Mouse (Mus musculus): Measurements from ENCODE around the gene Dph5.
"Not testable (repeated sequence)": the region's sequence is repeated elsewhere in the genome, so short reads cannot be mapped to it uniquely, and the experiment has no call there.

Dph5 gene

DNA sequence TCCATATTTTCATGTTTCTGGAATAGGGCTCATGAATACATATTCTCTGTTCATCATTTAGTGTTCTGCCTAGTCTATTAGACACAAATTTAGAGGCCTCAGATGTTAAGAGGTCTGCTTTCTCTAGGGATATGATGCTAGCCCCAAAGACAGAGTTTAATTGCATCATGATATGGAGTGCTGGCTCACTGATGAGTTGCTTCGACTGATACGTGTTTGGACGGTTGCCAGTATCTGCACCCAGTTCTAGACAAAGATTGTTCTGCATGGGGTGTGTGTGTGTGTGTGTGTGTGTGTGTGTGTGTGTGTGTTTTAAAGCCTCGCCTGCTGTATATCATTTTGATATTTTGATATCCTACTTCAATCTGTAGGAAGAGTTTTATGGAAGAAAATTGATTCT, 4.7 kb downstream of the Dph5 start:
- DNase-seq (ENCODE audit: extremely low read depth, low read depth, low spot score): no peak

DNA sequence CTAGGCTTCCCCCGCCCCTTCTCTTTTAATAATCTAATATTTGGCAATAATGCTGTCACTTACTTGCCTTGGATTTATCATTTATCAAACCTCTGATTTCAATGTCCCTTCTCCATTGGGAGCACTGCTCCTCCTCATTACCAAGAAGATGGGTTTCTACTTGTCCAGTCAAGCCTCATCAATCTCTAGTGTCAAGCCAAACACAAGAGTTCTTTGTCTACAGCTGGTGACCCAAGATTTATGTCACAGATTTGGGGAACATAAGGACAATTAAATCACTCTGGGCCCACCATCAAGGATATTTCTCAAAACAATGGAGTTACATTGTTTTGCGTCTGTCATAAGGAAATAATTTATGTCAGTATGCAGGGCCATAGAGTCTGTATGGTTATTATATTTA, 5.5 kb downstream of the Dph5 start:
- no peak for DNase-seq (ENCODE audit: extremely low read depth, low read depth, low spot score)

DNA sequence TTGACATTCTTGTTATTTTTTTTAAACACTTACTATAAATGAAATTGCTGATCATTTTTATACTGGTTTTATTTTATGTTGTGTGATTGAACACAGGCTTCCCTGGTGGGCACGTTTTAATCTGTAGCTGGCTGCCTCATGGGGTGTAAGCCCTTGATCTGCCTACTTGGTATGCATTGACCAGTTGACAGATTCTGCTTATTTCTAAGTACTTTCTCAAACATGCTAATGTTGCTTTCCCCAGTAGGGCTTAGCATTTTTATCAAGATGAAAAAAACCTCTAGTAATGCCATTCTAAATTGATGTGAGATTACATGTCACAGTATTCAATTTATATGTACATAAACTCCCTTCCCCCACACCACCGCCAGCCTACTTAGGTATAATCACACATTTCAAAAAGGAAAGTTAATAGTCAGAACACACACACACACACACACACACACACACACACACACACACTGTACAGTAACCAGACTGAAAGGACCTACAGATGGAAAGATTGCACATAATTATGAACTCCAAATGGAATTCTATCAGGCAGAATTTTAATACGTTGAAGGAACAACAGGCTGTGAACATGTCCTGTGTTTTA, 10.8 kb downstream of the Dph5 start:
- DNase-seq (ENCODE audit: extremely low read depth, low read depth, low spot score): no peak

DNA sequence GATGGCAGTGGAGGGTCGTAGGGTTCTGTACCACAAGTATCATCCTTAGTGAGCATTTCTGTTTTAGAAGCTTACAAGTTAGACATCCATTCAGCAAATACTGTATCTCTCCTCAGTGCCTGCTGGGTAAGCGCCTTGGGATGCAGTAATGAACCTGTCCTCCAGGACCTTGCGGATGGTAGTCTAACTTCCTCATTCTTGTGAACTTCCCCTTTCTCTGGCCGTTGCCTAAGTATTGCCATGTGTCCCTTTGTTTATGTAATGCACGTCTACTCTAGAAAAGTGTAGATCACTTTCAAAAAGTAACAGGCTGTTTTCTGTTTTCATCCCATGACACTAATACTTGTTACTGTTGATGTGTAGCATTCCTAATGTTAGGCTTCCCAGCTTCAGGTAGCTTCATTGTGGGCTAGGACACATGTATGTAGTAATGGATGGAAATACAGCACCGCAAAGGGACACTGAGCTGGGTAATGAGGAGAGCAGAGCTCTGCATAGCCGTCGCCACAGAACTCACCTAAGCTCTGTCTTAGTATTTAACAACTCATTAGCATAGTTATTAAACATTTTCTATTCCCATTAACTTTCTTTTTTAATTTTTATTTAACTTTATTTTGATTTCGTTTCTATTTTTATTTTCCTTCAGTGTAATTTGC, 14.8 kb downstream of the Dph5 start:
- DNase-seq (ENCODE audit: extremely low read depth, low read depth, low spot score): no peak

DNA sequence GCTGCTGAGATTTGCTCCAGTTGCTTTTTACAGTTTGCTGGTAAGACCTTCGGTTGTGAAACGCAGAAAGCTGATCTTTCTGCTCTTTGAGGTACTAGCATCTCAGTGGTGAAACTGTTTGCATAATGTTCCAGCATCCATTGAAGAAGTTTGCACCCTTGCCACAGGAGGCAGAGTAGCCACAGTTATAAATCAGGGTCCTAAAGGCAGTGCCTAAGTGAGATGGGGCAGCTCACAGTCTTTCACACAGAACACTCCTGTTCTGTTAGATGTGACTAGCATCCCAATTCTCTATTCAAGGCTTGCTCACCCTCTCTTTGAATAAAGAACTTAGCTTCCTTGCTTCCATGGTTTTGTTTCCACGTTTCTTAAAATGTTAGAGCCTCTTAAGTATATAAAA, 17.4 kb downstream of the Dph5 start:
- no peak for DNase-seq (ENCODE audit: extremely low read depth, low read depth, low spot score)

DNA sequence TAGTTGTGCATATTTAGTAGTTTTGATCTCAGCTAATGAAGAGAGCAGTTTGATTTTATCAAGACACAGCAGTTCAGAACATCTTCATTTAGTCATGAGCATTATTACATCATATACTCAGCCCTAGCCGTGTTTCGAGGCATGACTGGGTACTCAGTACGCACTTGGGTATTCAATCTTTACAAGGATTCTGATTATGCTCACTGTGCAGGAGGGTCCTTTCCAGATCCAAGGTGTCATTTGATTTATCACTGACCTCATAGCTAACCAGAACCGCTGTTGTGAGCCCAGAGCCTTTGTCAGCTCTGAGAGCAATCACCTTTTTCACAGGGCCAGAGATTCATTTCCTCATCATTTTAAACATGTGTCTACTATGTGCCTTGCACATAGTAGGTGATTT, 17.9 kb downstream of the Dph5 start:
- no peak for DNase-seq (ENCODE audit: extremely low read depth, low read depth, low spot score)

DNA sequence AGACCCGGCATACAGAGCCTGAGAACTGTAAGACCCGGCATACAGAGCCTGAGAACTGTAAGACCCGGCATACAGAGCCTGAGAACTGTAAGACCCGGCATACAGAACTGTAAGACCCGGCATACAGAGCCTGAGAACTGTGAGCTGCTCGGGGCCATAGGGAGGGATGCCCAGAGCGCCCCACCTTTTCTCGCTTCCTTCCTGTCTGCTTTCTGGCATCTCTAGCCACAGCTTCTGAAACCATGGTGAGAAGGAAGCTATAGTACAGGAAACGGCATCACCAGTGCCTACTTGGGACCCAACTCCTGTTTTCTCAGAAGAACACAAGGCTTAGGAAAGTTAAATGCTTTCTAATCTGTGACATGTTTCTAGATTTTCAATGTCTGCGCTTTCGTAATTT, 19.8 kb downstream of the Dph5 start:
- DNase-seq (ENCODE audit: extremely low read depth, low read depth, low spot score): not testable (repeated sequence)

DNA sequence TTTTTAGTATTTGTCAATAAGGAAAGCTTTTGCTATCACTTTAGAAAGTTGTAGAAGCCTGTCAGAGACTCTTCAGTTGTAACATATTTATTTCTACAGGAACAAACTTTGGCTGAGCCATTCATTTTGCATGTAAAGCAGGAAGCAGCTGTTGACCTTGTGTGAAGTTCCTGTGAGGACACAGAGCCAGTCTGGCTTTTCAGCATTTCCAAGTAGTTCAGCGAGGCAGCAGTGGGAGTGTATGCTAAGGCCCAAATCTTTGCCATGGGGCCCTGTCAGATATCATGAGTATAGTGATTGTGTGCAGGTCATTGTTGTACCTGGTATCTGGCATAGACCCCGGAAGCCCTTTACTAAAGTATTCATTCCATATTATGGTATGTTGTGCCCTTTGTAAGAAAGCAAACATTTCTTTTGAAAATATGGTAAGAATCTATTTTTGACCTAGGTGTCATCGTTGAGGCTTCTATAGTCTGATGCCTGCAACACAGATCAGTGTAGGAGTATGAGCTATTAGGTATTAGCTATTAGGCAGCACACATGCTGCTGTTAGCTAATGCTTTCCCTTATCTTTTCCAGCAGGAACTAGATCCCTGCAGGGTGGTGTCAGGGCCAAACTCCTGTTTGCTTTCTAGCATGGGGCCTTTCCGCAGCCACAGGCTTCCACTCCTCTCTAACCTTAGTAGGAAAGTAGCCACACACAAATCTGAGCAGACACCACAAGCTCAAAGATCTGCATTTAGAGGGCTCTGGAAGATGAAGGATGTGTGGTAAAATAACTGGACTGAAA, 37.0 kb downstream of the Dph5 start:
- no peak for DNase-seq (ENCODE audit: extremely low read depth, low read depth, low spot score)

DNA sequence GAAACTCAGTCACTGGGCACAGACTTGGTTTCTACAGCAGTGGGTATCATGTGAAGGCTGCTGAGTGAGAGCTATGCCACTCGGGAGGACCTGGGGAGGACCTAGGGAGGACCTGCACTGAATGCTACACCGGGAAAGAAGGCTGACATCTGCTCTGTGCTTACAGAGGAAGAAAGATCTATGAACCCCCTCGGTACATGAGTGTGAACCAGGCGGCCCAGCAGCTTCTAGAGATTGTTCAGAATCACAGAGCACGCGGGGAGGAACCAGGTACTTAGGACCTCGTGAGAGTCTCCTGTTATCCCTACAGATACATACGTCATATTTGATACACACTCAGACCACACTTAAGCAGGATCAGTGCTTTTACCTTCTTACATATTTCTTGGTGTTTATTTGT, 38.9 kb downstream of the Dph5 start:
- DNase-seq (ENCODE audit: extremely low read depth, low read depth, low spot score): no peak

DNA sequence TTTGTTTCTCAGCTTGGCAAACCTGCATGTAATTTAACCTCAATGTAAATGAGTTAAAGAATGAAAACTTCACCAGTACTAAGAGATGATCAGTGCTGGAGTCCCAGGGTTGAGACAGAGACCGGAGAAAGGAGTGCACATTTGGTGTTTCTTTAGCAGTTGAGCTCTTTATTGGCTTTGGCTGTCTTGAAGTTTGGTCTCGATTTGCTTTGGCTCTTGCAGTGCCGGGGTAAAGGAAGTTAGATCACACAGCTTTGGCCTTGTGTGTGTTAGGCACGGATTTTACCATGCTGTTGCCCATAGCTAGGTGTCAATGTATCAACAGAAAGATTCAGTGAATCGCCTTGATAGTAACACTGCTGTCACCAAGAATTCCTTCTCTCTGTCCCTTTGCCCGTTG, 44.1 kb downstream of the Dph5 start:
- DNase-seq (ENCODE audit: extremely low read depth, low read depth, low spot score): no peak

DNA sequence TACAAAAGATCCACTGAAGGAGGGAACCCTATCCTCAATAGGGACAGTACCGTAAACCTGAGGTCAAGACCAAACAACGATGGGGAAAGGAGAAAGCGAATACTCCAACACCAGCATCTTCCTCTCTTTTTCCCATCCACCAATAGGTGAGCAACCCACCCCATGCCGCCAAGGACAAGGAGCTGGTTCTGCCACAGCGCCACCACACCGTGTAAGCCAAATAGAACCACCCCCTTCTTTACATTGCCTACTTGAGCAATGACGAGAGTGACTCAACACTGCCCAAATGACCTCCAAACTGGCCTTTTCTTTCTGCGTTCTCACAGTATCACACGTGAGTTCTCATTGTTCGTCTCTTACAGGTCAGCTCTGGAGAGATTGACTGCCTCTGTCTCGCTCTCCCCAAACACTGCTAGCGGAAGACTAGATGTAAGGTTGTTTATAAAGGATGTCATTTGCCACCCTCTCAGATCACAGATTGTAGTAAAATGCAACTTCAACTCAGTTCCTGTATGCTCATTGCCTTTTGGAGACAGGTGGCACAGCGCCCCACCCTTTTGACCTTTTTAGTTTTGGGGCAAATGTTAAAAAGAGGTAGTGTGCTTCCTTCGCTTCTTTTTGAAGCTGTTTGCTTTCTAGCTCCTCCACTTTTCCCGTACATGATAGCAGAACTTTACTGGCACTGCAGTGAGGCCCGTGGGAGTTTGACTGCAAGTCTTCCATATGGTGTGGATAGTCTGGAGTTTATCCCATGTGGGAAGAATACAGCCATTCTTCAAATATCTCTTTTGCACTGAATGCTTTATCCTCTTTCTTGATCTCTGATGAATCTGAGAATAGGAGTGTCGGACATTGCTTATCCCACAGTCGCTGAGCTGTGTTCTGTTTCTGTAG, 45.9 kb downstream of the Dph5 start:
- no peak for DNase-seq (ENCODE audit: extremely low read depth, low read depth, low spot score)

DNA sequence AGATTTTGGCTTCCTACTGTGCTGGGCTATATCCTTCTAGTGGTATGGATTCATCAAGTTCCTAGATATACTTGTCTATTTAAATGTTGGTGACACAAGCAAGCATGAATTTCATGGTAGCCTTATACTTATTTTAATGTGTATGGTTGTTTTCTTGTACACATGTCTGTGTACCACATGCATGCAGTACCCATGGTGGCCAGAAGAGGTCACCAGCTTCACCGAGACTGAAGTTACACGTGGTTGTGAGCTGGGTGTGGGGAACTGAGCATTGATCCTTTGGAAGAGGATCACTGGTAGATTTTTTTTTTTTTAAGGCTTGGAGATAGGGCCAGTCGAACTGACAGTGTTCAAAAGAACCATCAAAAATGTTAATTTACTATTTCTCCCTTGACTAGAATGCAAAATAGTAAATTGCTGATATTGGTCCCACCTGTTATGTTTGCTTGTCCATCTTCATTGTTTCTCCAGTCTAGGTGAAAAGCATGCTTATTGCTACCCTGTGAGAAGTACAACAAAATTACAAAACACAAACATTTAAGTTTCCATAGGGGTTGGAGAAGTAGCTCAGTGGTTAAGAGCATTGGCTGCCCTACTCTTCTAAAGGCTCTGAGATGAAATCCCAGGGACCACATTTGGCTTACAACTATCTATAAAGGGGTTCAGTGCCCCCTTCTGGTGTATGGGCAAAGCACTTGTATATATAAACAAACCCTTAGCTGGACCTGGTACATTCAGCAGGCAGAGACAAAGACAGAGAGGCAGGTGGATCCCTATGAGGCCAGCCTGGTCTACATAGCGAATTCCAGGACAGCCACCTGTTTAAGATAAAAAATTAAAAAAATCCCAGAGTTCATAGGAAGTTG, 49.3 kb downstream of the Dph5 start:
- no peak for DNase-seq (ENCODE audit: extremely low read depth, low read depth, low spot score)

DNA sequence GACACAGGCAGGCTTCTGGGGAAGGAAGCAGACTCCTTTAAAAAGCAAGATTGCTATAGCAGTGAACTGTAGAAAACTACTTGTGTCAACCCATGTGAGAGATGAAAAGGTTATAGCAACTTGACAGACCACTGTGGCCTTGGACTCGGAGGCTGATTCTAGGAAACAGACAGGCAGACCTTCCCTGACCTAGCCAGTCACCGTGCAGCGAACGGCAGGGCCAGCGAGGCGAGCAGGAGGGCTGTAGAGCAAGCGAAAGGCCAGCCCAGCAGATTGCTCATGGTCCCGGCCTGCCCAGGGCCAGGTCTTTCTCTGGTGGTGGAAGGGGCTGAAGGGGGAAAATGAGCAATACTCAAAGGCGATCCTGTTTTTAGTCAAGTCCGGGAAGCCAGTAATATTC, 50.2 kb downstream of the Dph5 start:
- no peak for DNase-seq (ENCODE audit: extremely low read depth, low read depth, low spot score)

DNA sequence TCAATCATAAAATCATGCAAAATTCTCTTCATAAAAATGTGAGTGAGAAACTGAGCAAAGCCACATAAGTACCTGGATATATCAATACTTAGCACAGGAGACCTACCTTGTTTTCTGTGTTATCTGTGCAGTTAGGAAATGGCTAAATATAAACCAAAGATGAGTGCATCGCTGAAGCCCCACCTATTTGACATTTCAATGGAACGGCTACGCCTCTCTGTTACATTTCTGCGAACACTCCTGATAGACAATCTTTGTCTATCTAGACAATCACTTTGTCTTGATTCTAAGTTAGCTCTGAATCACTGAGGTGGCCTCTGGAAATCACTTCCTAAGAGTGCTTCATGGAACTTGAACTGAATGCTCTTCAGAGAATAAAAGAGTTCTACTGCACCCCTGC, 52.9 kb downstream of the Dph5 start:
- no peak for DNase-seq (ENCODE audit: extremely low read depth, low read depth, low spot score)

DNA sequence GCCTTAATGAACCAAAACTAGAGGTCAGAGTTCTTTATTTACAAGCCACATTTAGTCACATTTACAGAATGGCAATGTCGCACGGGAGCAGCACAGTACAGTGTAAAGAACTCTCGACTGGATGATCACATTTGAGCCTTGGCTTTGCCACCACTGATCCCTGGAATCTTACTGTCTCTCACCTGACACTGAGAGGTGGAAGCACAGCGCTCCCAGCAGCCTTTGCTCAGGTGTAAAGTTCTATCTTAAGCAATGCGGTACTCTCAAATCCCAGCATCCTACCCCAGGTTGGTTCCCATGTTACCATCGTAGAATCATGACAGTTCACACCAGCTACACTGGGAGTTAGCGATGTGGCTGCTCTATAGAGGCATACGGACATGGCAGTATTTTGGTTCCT, 53.8 kb downstream of the Dph5 start:
- DNase-seq (ENCODE audit: extremely low read depth, low read depth, low spot score): no peak

DNA sequence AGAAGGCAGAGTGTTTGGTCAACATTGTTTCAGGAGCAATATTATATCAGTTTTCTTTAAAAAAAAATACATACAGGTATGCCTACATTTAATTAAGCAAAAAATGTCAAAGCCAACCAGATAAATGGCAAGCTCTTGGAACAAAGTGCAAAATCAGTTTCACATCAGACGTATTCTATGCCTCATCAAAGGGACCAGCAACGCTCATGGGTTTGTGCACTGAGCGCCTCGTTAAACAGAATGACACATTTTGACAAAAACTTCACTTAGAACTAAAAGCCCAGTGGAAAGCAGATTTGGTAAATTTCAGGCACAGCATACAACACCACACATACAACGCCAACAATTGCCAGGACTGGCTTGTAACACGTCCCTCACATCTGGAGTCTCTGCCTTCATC, 56.7 kb downstream of the Dph5 start:
- DNase-seq (ENCODE audit: extremely low read depth, low read depth, low spot score): no peak

DNA sequence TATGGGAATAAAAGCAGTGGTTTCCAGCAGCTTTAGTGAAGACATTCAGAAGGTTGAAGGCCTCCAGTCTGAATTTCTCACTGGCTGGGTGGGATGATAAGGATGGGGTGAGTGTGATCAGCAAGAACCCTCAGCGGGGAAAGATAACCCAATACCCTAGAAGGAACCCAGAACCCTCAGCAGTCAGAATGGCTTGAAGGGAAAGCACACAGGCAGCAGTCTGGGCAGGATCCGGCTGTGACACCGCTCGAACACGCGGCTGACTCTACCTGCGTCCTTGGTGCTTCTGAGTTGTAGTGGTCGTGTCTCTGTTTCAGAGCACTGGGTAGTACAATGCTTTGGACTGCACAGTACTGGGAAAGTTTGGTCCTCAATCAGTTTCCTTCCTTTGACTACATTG, 58.6 kb downstream of the Dph5 start:
- no peak for DNase-seq (ENCODE audit: extremely low read depth, low read depth, low spot score)

DNA sequence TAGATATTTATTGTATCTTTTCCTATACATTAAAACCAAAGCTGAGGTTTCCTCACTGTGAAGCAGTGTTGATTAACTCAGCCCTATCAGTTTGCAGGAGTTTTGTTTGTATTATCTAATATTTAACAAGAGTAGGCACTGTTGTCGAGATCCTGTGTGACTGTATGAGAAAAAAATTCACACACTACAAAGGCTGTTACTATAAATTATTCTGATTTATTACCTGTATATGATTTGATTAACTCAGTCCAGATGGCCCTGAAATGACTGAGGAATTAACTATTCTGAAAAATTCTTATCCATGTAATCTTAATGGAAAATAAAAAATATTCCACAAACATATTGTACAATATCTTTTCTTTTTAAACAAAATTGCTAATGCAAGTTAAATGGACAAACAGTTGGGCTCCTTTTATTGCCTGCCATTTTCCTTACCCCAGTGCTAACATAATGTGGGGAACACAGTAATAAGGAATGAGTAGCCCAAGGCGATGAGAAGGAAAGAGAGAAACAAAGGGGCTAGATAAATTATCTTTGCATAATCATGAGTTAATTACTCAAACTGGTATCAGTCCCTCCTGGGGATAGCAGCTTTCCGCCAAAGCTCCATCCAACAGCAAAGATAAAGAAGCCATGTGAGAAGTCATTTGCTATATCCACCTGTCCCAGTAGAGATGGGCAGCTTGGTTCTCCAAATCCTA, 61.7 kb downstream of the Dph5 start:
- no peak for DNase-seq (ENCODE audit: extremely low read depth, low read depth, low spot score)

DNA sequence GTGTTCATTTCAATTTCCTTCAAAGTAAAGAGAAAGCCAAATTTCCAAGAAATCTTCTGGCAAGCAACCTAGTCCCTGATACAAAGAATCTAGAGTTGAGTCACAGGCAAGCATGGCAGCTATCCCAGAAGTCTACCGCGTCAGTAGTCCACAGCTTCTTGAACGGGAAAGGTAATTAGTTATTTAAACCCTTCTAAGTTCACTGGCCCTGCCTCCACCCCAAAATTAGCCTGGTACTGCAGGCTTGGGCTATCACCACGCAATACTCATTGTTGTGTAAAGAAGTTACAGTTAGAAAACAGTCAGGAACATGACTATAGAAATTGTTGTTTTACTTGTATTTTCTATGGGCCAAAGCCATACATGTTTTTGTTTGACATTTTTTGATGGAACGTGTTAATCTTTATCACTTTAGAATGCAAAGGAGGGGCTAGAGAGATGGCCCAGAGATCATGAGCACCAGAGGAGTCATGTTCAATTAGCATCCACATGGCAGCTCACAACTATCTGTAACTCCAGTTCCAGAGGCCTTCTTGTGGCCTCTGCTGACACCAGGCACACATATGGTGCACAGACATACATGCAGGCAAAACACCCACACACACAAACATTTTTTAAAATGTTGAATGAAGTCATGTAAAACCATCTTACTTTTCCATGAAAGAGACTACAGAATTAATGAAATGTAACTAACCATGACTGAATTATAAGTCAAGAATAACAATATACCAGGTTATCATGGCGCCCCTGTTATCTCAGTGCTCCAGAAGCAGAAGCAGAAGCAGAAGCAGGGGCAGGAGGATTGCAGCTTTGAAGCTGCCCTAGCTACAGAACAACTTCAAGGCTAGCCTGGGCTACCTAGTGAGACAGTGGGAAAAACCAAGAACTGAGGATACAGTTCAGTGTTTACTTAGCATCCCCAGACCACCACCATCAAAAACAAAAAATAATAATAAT, 62.6 kb downstream of the Dph5 start:
- no peak for DNase-seq (ENCODE audit: extremely low read depth, low read depth, low spot score)
